Mouse (Mus musculus) left cerebral cortex, adult 9 months (tissue): ENCODE measurements around the gene Mrgprg.
A peak's percentile ranks its signal among the peaks of the same experiment; 100 is the strongest.

Experiments
- DNase-seq, 2 experiments: peaks; one replicate each; pipeline ENCODE4 v3.0.0; 2022; ENCODE audit warnings: low spot score in 2 of 2

The Mrgprg gene

DNA sequence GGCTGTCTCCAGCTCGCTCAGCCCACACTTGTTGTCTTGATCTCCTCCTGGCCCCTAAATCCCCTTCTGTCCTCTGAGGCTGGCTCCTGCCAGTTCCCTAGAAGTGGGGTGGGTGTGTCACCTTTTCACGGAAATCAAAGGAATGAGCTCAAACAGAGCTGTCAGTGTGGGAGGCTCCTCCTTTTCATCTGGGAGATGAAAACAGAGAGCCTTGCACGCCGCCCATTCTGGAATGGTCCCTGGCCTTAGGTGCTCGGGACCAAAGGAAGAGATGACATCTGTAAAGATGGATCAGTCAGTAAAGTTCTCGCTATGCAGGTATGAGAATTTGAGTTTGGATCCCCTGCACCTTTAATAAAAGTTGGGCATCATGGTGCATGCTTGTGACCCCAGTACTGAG is at the start of gene Mrgprg:
Gene Mrgprg, minus strand, starts transcription at position 101 of the 400 bp plus-strand sequence.
- DNase-seq = no peak

DNA sequence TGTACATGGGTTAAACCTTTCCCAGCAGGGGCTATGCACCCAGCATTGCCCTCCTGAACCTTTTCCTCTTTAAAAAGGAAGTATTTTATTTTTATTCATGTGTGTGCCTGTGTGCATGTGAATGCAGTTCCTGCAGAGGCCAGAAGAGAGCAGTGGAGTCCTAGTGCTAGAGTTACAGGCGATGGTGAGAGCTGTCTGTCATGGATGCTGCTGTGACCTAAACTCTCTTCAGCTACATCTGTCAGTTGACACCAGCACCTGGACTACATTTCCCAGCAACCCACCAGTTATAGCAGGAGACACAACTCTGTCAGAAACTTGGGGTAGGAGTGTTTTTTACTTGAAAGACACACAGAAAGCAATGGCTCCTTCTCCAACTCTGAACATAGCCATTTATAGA is 42.1 kb upstream of the Mrgprg start:
- no peak for DNase-seq

DNA sequence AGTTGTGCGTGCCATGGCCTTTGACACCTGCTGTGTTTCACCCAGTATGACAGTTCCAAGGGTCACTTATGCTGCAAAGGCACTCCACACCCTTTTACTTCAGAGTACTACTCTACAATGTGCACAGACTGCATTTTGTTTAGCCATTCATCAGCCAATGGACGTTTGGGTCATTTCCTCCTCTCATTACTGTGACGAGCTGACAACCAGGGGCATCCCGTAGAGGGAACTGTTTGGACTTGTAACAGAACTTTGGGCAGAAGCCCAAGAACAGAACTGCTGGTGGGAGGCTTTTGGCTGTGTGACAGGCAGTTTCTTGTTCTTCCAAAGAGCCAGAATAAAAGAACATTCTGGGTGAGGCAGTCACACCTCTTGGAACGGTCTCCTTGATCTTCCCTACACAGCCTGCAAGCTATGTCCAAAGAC is 38.4 kb upstream of the Mrgprg start:
- DNase-seq = peak in 1 of 2 experiments; percentile 42

DNA sequence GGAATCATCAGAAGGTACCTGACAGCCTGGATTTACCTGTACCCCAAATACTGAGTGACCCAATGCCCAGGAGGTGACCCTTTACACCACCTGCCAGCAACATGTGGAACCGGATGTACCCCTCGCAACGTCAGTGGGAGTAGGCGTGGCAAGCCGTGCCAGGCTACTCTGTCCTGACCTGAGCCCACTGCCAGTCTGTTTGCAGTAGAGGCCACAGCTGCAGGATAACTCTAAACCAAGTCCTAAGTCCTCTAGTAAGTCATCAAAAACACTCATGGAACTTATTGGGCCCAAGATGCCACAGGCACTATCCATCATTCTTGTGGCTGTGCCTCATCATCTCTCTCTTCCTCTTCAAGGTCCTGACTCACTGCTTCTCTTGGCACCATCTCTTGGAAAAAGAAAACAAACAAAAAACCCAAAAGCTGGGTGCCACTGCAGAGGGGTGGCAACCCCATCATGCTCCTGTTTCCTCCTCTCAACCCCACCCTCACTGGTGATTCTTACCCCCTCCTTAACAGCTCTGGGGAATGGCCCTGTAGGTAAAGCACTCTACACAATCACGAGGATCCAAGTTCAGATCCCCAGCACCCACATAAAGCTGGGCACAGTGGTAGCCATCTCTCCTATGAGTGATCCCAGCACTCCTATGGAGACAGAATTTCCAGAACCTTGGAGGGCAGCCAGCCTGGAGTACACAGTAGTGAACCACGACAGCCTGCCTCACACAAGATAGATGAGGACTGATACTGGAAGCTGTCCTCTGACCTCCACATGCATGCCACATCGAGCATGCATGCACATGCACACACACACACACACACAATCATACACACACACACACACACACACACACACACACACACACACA is 34.6 kb upstream of the Mrgprg start:
- DNase-seq = no peak

DNA sequence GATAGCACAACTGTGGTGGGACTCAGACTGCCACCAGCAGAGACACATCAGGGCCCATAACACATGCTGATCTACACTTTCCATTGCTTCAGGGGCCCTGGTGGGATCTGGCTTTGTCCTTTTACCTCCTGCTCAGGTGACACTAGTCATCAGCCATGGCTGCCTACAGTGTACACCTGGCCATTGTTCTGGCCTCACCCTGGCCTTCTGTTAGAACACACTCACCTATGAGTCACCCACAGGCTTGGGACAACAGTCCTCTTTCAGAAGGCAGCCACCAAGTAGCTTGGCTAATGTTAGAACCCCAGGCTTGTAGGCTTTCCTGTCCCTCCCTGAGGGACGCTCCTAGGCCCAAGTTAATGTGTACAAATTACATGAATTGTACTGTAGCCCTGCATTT is 34.0 kb upstream of the Mrgprg start:
- DNase-seq = no peak

DNA sequence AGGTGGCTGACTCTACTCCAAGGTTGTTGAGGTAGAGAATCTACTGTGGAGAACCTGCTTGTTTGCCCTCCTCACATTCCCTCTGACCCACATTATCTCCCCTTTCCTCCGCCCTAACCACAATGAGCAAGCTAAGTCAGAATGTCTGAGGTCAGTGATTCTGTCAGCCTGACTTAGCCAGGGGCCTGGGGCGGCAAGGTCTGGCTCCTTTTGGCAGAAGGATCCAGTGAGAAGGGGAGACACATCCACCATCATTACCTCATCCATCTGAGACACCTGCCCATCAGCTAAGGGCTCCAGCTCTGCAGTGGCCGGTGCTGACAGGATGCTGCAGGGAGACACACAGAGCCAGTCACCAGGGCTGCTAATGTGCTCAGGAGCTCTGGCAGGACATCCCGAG is 32.0 kb upstream of the Mrgprg start:
- DNase-seq = no peak

DNA sequence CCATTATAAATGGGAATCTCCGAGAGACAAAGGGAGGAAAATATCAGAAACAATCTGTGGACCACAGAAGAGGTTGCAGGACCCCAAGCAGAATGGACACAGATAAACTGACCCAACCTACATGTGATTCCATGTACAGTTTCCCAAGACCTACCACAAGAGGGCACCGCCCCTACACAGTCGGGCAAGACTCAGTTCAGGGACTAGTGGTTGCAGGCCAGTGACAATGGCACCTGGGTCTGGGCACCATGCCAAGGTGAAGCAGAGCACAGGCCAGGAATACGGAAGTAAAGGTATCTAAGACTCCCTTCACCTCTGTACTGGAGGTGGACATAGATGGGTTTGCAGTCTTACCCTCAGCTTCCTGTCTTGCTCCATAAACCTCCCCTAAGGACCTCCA is 26.3 kb upstream of the Mrgprg start:
- DNase-seq = no peak

DNA sequence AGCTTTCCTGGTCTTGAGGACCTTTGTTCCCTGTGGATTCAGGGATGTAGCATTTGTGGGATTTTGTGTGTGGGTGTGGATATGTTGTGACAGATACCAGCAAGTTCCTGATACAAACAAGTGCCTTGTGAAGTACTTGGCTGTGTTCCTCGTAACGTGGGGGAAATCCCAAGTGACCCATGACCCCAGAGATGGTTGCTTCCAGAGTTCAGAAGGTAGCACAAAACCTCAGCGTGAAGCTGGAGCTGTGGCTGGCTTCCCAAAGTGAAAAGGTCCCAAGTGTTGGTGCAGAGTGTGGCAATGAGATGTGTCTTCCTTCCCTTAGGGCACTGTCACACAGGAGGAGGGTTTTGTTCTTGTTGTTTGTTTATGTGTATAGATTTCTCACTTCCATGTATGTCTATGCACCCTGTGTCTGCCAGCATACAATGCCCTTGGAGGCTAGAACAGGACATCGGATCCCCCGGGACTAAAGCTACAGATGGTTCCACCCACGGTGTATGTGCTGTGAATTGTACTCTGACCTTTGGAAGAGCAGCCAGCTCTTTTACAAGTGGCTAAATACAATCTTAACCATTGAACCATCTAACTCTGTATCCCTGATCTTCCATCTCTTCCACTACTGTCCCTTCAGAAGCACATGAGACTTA is 25.7 kb upstream of the Mrgprg start:
- no peak for DNase-seq

DNA sequence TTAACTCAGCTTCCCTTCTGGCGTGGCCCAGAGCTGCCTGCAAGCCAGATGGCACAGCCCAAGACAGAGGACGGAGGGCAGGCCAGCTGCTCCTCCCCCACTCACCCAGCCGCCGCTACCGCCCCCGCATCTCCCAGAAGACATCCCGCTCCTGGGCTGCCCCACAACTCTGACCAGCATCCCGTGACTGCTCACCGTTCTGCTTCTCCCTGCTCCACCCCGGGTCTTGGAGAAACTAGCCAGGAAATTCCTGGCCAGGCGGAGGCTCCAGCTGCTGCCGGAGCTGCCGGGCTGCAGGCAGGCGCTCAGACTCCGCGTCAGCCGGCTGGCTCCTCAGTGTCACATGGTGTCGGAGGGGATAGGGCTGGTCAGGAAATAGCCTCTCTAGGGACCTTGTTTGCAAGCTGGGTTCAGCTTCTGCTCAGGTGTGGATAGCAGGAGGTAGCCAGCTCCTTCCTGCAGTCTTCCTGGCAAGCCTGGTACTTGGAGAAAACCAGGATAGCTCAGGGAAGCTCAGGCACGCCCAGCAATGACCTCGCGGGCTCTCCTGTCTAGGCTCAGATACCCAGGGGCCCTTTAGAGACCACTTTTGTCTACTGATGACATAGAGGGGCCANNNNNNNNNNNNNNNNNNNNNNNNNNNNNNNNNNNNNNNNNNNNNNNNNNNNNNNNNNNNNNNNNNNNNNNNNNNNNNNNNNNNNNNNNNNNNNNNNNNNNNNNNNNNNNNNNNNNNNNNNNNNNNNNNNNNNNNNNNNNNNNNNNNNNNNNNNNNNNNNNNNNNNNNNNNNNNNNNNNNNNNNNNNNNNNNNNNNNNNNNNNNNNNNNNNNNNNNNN is 17.4 kb upstream of the Mrgprg start, which contains the start of gene Mrgpre:
Gene Mrgpre, minus strand, starts transcription at position 505 of the 834 bp plus-strand sequence.
- peak; percentile 42 to 73 for DNase-seq

DNA sequence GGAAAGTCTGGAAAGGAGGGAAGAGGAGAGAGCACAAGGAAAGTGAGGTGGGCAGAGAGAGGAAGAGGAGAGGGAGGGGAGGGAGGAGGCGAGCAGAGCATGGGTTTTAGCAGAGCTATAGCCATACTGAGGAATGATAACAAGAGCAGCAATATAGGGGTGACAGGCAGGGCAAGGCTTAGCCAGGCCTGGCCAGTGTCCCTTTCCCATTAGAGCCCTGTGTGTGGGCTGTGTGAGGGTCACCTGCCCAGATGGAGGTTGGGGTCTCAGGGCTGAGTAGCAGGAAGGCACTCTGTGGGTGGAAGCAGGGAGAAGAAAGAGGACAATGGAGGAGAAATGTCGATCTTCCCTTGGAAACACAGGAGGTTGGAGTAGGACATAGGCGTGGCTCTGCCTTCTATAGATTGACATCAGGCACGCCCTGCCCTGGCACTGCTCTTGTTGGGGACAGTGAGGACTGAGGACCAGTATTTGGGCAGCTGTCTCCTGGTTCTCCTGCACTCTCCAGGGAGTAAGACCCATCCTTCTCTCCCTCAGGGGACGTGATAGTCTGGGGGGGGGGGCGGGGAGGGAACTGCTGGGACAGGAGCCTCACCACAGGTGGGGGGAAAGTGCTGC is 16.7 kb upstream of the Mrgprg start:
- DNase-seq = peak in 1 of 2 experiments; percentile 17

DNA sequence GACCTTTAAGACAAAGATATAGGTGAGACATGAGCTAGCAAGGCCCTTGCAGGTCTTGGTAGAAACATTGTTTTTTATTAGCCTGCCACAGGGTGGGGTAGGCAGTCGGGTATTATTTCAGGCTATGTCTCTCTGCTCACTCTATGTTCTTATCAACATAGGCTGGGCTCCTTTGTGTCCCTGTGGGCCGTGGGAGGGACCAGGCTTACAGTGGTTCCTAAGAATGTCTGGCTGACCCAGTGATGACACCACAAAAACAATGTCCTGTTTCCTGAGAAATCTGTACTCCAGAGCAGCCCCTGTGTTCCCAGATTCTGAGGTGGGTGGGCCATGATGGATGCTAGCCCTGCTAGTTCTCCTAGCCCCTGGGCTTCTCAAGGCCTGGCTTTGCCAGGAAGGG is 10.6 kb upstream of the Mrgprg start:
- no peak for DNase-seq

DNA sequence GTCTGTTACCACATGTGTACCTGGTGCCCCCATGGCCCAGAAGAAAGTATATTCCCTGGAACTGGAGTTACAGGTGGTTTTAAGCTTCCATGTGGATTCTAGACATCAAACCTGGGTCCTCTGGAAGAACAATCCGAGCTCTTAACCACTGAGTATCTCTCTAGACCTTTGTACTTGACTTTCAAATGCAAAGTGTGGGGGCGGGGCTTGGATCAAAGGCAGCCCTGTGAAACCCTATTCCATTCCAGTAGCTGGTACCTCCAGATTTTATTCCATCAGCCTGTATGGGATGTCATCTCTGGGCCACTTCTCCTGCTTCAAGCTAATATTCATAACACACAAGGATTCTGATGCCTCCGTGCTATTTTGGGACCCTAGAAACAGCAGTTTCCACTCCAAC is 9.3 kb upstream of the Mrgprg start:
- DNase-seq = no peak

DNA sequence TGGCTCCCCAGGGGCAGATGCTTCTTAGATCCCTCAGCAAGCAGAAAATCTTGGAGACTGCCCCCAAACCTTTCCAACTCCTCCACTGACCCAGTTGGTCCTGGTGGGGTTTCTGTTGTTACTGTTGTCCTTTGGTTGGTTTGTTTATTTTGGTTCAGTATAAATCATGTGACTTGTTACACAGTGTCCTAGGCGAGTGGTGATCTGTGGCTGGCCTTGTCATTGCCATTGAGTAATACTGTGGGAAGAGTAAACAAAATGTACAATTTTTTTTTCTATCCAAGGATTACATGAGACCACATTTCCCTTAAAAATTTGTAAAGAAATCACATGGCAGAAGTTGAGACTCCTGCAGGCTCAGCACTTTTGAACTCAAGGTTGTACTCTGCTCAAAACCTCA is 2.7 kb upstream of the Mrgprg start:
- DNase-seq = no peak

DNA sequence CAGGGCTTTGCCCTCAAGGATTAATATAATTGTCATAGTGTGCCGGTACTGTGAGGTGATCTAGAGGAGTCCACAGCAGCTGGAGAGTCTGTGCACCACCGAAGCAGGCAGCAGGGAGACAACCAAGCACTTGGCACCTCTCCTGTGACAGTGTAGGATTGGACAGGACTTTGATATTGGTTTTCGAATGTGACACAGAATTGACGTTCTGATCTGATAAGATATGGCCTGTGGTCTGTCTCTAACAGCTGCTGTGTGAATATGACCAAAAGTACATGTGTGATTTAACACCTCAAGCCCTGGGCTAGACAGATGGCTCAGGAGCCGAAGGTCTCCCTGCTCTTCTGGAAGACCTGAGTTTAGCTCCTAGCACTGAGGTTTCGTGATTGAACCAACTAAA is 1.5 kb upstream of the Mrgprg start:
- no peak for DNase-seq

DNA sequence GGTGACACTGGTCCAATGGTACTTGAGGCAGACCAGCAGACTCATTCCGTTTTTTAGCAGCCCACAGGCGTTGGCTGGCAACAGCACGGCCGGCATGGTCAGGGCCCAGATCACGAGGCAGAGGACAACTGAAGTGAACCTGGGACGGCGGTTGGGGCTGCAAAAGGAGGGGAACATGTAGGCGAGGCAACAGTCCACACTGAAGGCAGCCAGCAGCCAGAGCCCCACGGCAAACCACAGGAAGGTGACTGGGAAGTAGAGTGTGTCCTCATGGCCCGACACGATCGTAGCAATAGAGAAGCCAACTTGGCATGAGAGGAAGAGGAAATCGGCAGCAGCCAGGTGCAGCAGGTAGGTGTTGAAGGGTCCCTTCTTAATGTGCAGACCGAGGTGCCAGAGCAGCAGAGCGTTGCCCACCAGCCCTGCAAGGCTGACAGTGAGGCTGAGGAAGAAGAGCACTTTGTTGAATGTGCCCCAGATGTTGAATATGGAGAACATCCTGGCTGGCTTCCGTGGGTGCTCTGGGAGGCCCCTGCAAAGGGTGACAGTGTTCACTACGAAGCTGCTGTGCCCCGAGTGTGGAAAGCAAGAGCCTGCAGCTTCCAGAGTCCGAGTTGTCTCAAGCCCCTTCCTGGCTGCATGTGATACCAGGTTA is 1.8 kb downstream of the Mrgprg start:
- no peak for DNase-seq

DNA sequence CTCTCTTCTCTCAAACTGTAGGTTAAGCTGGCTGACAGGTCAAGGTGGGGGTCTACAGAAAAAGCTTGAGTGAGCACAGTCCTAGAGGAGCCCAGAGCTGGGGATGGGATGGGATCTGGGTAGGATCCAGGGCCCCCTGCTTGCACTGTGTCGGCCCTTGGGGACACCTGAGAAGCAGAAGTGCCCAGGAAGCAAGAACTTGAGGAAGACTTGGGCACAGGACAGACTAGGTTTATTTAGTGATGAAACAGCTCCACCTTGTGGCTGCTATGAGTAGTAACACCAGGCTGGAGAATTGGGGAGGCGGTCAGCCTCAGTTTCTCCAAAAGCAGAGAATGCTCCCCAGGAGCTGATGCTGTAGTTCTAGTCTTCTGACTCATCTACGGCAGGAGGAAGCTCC is 3.0 kb downstream of the Mrgprg start:
- no peak for DNase-seq

DNA sequence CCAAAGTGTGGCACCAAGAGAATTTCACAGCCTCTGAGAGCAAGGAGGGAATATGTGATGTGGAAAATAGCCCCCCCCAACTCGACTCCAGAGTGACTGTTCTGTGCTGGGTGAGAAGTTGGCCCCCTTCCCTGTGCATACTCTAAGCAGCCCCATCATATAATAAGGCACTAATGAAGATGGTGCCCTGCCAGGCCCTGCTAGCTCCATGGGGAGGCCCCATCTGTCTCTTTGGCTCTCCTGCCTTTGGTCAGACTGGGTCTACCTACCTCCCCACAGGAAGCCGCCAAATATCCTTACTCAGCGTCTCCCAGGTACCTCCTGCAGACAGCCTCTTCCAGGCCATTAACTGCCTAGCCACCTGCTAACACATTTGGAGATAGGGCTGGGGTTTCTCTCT is 7.8 kb downstream of the Mrgprg start:
- no peak for DNase-seq

DNA sequence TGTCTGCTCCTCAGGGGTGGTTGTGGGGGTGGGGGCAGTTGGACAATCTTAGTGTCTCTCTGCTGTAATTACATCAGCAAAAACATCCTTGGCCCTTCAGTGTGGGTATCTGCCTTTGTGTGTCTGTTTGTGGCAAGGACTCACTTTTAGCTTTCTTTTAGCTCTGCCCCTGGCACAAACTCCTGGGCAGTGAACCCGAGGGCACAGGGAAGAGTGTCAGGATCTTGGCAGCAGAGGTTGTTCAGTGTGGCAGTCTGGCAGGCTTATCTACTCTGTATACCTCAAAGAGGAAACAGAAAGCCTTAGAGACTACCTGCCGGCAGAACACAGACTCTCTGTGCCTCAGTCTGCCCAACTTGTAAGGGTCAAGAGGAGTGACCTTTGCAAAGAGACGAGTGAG is 9.1 kb downstream of the Mrgprg start:
- DNase-seq = no peak

DNA sequence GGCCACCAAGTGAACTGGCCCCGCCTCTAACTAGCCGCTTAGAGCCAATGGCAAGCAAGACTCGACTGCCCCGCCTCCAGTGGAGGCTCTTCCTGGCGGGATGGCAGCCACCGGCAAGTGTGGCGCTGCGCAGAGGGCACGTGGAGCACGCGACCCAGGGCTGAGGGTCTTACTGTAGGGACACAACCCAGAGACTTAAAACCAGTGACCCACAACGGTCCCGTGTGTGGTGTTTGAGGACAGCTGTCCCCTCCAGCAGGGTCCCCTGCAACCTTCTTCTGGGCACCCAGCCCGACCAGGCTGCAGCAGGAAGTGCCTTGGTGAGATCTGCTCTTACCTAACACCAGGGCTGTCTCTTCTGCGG is 9.8 kb downstream of the Mrgprg start:
- peak in 1 of 2 experiments; percentile 65 for DNase-seq

DNA sequence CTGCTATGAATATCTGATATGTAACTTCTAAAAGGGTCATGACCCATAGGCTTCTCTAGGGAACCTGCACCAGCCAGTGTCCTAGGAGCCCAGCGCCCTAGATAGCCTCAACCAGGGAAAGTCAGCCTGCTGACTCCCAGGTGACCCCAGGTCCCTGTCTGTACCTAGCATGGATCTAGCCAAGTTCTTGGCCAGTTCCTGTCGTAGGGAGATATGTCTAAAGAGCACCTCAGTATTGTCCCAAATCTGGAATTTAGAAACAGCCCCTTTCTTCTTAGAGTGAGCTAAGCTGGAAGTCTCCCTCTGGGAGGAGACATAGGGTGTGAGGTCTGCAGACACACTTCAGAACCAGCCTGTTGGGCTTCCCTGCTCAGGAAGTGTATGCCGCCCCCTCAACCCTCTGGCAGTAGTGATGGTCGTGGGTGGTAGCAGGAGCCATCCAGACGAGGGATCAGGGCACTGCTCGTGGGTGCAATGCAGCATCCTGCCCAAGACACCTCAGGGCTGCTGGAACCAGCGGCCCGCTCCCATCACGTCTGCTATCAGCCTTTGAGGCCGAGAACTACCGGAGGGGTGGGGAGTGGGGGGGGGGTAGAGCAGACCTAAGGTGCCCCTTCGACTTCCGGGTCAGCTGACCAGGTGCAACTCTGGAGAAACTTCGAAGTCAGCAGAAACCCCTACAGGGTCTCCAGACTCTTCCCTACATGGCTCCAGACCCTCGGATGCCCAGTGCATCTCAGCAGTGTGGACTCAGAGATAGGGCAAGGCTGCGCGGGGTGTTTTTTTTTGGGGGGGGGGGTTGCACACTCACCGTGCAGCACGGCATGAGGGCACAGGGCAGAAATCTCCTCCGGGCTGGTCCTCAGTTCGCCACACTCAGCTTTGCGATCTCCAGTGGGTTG is 10.4 kb downstream of the Mrgprg start, which contains the start of gene Osbpl5:
Gene Osbpl5, minus strand, starts transcription at position 861 of the 902 bp plus-strand sequence.
- peak in 1 of 2 experiments; percentile 65 for DNase-seq
